Mouse (Mus musculus): ENCODE measurements around the gene Gramd1b. TPM values are rescaled to one million over a fixed set of nuclear protein-coding genes. Genes with fewer than 3 reads are reported as not detected.

Gene Gramd1b
- polyA plus RNA-seq, 1 experiment from 2014 or later: 4.0 TPM

DNA sequence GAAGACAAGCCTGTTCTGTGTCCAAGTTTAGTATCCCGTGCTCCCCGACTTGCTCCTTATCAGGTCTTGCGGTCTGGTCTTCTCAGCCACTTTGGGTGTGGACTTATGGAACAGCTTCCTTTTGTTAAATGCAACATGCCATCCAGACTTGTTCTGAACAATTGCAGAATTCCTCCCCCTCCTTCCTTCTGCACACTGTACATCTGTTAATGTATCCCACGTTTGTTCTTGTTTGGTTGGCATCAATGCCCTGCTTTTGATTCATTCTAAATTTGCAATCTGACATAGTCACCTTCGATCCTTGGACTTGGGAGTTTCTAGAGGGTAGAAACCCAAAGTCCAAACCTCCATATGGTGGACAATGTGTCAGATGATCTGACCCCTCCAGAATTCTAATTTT lies 255.3 kb downstream of the Gramd1b start:
- 92% methylated on average over 5 of the region's 5 CpGs for WGBS
- no peak overlapping the region for H3K4me3 ChIP-seq (ENCODE audit: low read depth, low read length)
- no peak for ATAC-seq (ENCODE audit: insufficient read depth, low FRiP score, low TSS enrichment)
- no peaks in the 10 kb centered on the region for H3K36me3 ChIP-seq (ENCODE audit: control insufficient read depth, insufficient read depth, low read length)
- no peak for DNase-seq (ENCODE audit: low spot score)
- no peak overlapping the region for H3K4me2 ChIP-seq (ENCODE audit: low read depth)
- no peak overlapping the region for H3K27ac ChIP-seq (ENCODE audit: low read depth, low read length)
- no peaks in the 10 kb centered on the region for H3K9me3 ChIP-seq (ENCODE audit: control insufficient read depth, low read length)
- H3K9ac ChIP-seq (ENCODE audit: low read length): no peak overlapping the region
- H3K4me1 ChIP-seq (ENCODE audit: control insufficient read depth, insufficient read depth, low read length): no peaks in the 10 kb centered on the region
- no peaks in the 10 kb centered on the region for H3K27me3 ChIP-seq (ENCODE audit: control insufficient read depth, insufficient read depth, low read length)

DNA sequence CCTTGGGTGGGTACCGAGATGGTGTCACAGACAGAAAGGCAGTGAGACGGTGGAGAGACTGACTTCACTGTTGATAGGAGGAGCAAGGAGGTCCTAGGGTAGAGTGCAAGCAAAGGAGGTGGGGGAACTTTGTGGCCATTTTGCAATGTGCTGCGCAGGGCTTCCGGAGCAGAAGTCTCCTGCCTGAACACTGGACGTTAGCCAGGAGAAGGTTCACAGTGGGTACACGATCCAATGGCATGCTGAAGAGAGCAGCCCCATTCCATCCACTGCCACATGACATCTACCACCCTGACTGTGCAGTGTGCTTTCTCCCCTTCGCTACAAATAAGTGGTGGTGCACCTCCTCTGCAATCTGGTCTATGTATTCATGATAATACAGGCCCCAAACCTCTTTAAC lies 258.4 kb downstream of the Gramd1b start:
- no peaks in the 10 kb centered on the region for H3K9me3 ChIP-seq (ENCODE audit: control insufficient read depth, low read length)
- no peaks in the 10 kb centered on the region for H3K4me1 ChIP-seq (ENCODE audit: control insufficient read depth, insufficient read depth, low read length)
- no peak overlapping the region for H3K4me3 ChIP-seq (ENCODE audit: low read depth, low read length)
- H3K27me3 ChIP-seq (ENCODE audit: control insufficient read depth, insufficient read depth, low read length): peaks cover 4% of the 10 kb centered on the region; the same call in 1 of the 2 replicates
- H3K27ac ChIP-seq (ENCODE audit: low read depth, low read length): no peak overlapping the region
- no peak for ATAC-seq (ENCODE audit: insufficient read depth, low FRiP score, low TSS enrichment)
- 88% methylated on average over 7 of the region's 7 CpGs for WGBS
- no peak overlapping the region for H3K4me2 ChIP-seq (ENCODE audit: low read depth)
- DNase-seq (ENCODE audit: low spot score): no peak
- H3K9ac ChIP-seq (ENCODE audit: low read length): no peak overlapping the region
- H3K36me3 ChIP-seq (ENCODE audit: control insufficient read depth, insufficient read depth, low read length): no peaks in the 10 kb centered on the region

DNA sequence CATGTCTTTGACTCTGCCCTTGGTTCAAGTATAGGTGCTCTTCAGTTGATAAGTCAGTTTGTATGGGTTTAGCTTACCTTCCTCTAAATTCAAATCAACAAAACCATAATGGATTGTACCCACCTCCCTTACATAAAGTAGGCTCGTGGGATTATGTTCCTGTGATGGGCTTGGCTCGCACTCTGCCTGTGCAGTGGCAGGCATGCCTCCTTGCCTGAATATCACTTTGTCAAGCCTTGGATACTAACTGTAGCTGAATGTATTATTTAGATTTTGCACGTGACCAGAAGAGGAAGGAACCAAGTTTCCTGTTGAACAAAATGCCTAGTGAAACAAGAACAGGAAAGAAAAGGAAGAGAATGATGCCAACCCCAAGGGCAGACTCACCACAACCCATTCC lies 260.1 kb downstream of the Gramd1b start:
- Histone ChIP-seq H3K27me3 (ENCODE audit: control insufficient read depth, insufficient read depth, low read length) (peaks cover 4% of the 10 kb centered on the region; the same call in 1 of the 2 replicates), H3K9me3 (ENCODE audit: control insufficient read depth, low read length) (no peaks in the 10 kb centered on the region), H3K9ac (ENCODE audit: low read length) (no peak overlapping the region), H3K4me2 (ENCODE audit: low read depth) (0 out of 2 replicates have a peak overlapping the region, but pooled peaks have one; percentile 9), H3K4me3 (ENCODE audit: low read depth, low read length) (no peak overlapping the region), H3K27ac (ENCODE audit: low read depth, low read length) (no peak overlapping the region), H3K4me1 (ENCODE audit: control insufficient read depth, insufficient read depth, low read length) (no peaks in the 10 kb centered on the region), H3K36me3 (ENCODE audit: control insufficient read depth, insufficient read depth, low read length) (no peaks in the 10 kb centered on the region)
- 75% methylated on average over 3 of the region's 3 CpGs for WGBS
- ATAC-seq (ENCODE audit: insufficient read depth, low FRiP score, low TSS enrichment) (no peak), DNase-seq (ENCODE audit: low spot score) (no peak)

DNA sequence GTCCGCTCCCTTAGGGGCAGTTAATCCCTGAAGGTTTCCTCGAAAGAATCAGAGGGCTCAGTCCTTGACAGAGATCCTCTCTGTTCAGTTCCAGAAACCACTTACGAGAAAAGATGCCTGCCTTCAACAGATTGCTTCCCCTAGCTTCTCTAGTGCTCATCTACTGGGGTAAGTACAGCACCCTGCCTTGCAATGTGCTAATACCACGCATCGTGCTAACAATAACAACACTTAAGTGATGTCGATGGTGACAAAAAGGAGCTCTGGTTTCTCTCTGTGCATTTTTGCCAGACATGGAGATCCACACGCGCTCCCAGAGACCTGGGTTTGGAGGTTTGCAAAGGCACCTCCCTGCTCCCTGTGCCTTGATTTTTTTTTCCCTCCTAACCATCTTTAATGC lies 261.3 kb downstream of the Gramd1b start:
- 30% methylated on average over 8 of the region's 8 CpGs for WGBS
- ATAC-seq (ENCODE audit: insufficient read depth, low FRiP score, low TSS enrichment) (no peak), DNase-seq (ENCODE audit: low spot score) (no peak)
- Histone ChIP-seq H3K36me3 (ENCODE audit: control insufficient read depth, insufficient read depth, low read length) (no peaks in the 10 kb centered on the region), H3K9ac (ENCODE audit: low read length) (peak overlapping the region; percentile 44), H3K4me2 (ENCODE audit: low read depth) (peak overlapping the region; percentile 80), H3K4me1 (ENCODE audit: control insufficient read depth, insufficient read depth, low read length) (no peaks in the 10 kb centered on the region), H3K9me3 (ENCODE audit: control insufficient read depth, low read length) (no peaks in the 10 kb centered on the region), H3K4me3 (ENCODE audit: low read depth, low read length) (peak overlapping the region; percentile 40), H3K27me3 (ENCODE audit: control insufficient read depth, insufficient read depth, low read length) (peaks cover 4% of the 10 kb centered on the region; the same call in 1 of the 2 replicates), H3K27ac (ENCODE audit: low read depth, low read length) (no peak overlapping the region)

DNA sequence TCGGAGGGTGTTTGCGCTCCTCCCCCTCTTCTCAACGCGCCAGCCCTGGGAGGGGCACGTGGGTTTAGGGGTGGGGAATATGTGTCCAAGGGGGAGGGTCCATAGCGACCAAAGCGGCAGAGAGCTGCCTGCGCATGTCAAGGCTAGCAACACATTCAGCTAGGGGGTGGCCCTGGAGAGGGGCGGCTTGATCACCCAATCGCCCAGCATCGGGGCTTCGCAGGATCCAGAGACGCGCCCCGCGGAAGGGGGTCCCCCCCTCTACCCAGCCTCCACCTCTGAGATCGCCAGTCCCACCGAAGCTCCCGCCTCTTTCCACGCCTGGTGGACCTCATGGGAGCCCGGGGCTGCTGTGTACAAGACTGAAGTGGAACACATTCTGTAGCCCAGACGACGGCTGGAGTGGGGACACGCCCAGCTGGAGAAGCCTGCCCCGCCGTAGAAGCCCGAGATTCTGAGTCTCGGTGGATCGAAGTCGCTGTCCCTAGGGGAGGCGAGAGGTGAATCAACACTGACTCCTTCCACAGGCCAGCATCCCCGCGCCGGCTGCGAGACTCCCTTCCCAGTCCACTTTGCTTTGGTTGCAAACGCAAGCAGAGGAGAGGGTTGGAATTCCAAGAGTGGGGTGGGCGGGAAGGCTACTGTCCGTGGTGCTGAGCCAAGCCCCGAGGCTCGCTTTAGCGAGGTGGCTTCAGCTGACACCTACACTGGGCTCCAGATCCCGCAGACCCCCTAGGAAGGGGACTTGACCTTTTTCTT lies 261.9 kb downstream of the Gramd1b start, which contains the start of gene Scn3b:
TSS of gene Scn3b (plus strand) at position 115 of the 759 bp plus-strand sequence.
- Histone ChIP-seq H3K4me3 (ENCODE audit: low read depth, low read length) (peak within 1 kb of the TSS; percentile 40), H3K9ac (ENCODE audit: low read length) (peak within 1 kb of the TSS; percentile 44), H3K27ac (ENCODE audit: low read depth, low read length) (peak within 1 kb of the TSS; percentile 17; the same call in 1 of the 2 replicates)

DNA sequence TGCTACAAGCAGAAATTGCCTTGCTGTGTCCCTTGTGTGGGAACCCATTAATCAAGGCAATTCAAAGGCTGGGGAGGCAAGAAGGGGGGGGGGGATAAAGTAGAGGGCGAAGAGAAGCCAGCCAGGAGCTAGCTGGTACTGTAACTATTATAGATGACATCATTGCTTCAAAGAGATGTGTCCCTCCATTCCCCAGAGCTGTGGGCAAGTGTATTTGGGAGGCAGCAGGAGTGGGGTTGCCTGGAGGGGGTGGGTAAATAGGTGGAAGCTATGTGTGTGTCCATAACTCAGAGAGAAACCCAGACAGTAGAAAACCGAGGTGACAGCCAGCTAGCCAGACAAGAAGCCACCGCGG lies 262.5 kb downstream of the Gramd1b start:
- WGBS: 6% methylated on average over 4 of the region's 4 CpGs
- peaks cover 4% of the 10 kb centered on the region; the same call in 1 of the 2 replicates for H3K27me3 ChIP-seq (ENCODE audit: control insufficient read depth, insufficient read depth, low read length)
- no peaks in the 10 kb centered on the region for H3K9me3 ChIP-seq (ENCODE audit: control insufficient read depth, low read length)
- peak overlapping the region; percentile 17; the same call in 1 of the 2 replicates for H3K27ac ChIP-seq (ENCODE audit: low read depth, low read length)
- peak overlapping the region; percentile 80 for H3K4me2 ChIP-seq (ENCODE audit: low read depth)
- H3K36me3 ChIP-seq (ENCODE audit: control insufficient read depth, insufficient read depth, low read length): no peaks in the 10 kb centered on the region
- H3K4me1 ChIP-seq (ENCODE audit: control insufficient read depth, insufficient read depth, low read length): no peaks in the 10 kb centered on the region
- ATAC-seq (ENCODE audit: insufficient read depth, low FRiP score, low TSS enrichment) (no peak; the same call in 1 of the 2 replicates), DNase-seq (ENCODE audit: low spot score) (no peak)
- peak overlapping the region; percentile 40 for H3K4me3 ChIP-seq (ENCODE audit: low read depth, low read length)
- H3K9ac ChIP-seq (ENCODE audit: low read length): peak overlapping the region; percentile 44; the same call in 1 of the 2 replicates

More for the DNA sequence above, 261.9 kb downstream of the Gramd1b start, which contains the start of gene Scn3b:
- Histone ChIP-seq H3K4me2 (ENCODE audit: low read depth) (peak within 1 kb of the TSS; percentile 80), H3K27me3 (ENCODE audit: control insufficient read depth, insufficient read depth, low read length) (peaks cover 4% of the 10 kb centered on the region; the same call in 1 of the 2 replicates), H3K9me3 (ENCODE audit: control insufficient read depth, low read length) (no peaks in the 10 kb centered on the region), H3K36me3 (ENCODE audit: control insufficient read depth, insufficient read depth, low read length) (no peaks in the 10 kb centered on the region), H3K4me1 (ENCODE audit: control insufficient read depth, insufficient read depth, low read length) (no peaks in the 10 kb centered on the region)
- 1% methylated on average over 40 of the region's 42 CpGs for WGBS
- ATAC-seq (ENCODE audit: insufficient read depth, low FRiP score, low TSS enrichment): peak; percentile 91
- DNase-seq (ENCODE audit: low spot score): peak; percentile 79

DNA sequence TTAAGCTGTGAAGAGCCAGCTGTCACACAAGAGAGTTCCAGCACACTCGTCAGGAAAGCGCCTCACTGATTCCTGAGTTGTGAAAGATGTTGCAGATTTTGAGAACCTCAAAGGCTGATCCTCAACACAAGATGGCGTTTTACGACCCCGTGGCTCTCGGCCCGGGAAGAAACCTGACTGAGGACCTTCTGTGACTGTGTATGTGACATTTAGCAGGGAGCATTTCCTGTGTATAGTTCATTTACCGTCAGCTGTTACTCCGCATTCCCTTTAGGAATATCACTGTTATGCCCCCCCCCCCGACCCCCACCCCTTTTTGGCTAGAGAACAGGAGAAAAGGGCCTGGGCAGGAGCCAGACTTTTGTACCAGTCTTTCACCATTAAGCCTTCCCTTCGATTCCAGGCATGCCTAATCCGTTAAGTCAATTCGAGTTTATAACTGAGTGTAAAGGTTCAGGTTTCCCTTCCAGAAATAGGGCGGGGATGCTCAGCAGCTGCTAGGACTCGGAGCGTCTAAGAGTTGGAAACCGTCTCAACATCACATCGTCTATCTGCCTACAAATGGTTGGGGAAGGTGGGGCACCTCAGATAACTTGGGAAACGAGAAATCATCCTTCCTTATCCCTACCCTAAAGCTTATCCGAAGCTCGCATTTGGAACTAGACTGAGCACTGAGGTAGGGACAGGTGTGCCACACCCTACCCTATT lies 263.0 kb downstream of the Gramd1b start:
- Histone ChIP-seq H3K4me2 (ENCODE audit: low read depth) (peak overlapping the region; percentile 80), H3K9me3 (ENCODE audit: control insufficient read depth, low read length) (no peaks in the 10 kb centered on the region), H3K27me3 (ENCODE audit: control insufficient read depth, insufficient read depth, low read length) (peaks cover 4% of the 10 kb centered on the region; the same call in 1 of the 2 replicates), H3K4me1 (ENCODE audit: control insufficient read depth, insufficient read depth, low read length) (no peaks in the 10 kb centered on the region), H3K9ac (ENCODE audit: low read length) (no peak overlapping the region), H3K4me3 (ENCODE audit: low read depth, low read length) (no peak overlapping the region), H3K36me3 (ENCODE audit: control insufficient read depth, insufficient read depth, low read length) (no peaks in the 10 kb centered on the region), H3K27ac (ENCODE audit: low read depth, low read length) (no peak overlapping the region)
- peak; percentile 18 for ATAC-seq (ENCODE audit: insufficient read depth, low FRiP score, low TSS enrichment)
- WGBS: 22% methylated on average over 21 of the region's 21 CpGs
- peak; percentile 24 for DNase-seq (ENCODE audit: low spot score)

DNA sequence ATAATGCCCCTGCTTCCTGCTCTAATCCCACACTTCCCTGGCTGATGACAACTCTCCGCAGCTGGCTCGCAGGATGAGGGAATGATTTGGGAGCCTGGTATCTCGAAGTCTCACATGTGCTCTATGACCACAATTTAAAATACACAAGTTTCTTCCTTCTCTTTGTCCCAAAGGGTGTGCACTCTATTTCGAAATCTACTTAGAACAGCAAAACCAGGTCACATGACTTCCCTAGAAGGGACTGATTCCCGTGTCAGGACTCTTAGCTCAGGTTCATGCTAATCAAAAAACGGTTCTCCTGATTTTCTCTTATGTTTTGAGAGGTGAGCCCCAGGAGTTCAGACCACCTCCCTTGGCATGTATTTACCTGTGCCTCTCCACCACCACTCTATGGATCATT lies 267.3 kb downstream of the Gramd1b start:
- ATAC-seq (ENCODE audit: insufficient read depth, low FRiP score, low TSS enrichment) (no peak), DNase-seq (ENCODE audit: low spot score) (no peak)
- H3K4me1 ChIP-seq (ENCODE audit: control insufficient read depth, insufficient read depth, low read length): no peaks in the 10 kb centered on the region
- H3K4me2 ChIP-seq (ENCODE audit: low read depth): no peak overlapping the region
- no peaks in the 10 kb centered on the region for H3K36me3 ChIP-seq (ENCODE audit: control insufficient read depth, insufficient read depth, low read length)
- H3K9ac ChIP-seq (ENCODE audit: low read length): no peak overlapping the region
- no peak overlapping the region for H3K4me3 ChIP-seq (ENCODE audit: low read depth, low read length)
- no peak overlapping the region for H3K27ac ChIP-seq (ENCODE audit: low read depth, low read length)
- no peaks in the 10 kb centered on the region for H3K9me3 ChIP-seq (ENCODE audit: control insufficient read depth, low read length)
- WGBS: 66% methylated on average over 6 of the region's 6 CpGs
- H3K27me3 ChIP-seq (ENCODE audit: control insufficient read depth, insufficient read depth, low read length): no peaks in the 10 kb centered on the region
